Mouse (Mus musculus) cerebellum, adult 9-10 months (tissue): ENCODE data around the gene Ece1.
"Not testable (repeated sequence)": the region's sequence is repeated elsewhere in the genome, so short reads cannot be mapped to it uniquely, and the experiment has no call there.

Source experiments
- DNase-seq: peaks from one replicate; pipeline ENCODE4 v3.0.0; 2022

Gene Ece1

DNA sequence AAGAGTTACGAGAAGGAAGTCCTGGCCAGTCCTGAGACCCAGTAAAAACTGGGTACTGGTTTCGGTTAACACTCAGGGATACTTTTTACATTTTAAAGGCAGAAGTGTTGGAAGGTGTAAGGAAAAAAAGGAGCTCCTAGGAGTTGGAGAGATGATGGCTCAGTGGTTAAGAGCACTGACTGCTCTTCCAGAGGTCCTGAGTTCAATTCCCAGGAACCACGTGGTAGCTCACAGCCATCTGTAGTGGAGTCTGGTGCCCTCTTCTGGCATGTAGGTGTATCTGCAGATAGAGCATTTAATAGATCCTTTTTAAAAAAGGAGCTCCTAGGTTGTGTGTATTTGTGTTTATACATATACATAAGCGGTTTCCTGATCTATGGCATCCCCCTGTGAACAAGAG lies 83.3 kb downstream of the Ece1 start:
- DNase-seq: no peak

GRCm38 (mm10) chr4:137946419-137946818 lies 84.4 kb downstream of the Ece1 start:
- DNase-seq: no peak

GRCm38 (mm10) chr4:137952840-137953239 lies 90.8 kb downstream of the Ece1 start:
- DNase-seq: peak; percentile 85

- DNase-seq: no peak
Measured at GRCm38 (mm10) chr4:137954184-137954583, 92.1 kb downstream of the Ece1 start.

DNA sequence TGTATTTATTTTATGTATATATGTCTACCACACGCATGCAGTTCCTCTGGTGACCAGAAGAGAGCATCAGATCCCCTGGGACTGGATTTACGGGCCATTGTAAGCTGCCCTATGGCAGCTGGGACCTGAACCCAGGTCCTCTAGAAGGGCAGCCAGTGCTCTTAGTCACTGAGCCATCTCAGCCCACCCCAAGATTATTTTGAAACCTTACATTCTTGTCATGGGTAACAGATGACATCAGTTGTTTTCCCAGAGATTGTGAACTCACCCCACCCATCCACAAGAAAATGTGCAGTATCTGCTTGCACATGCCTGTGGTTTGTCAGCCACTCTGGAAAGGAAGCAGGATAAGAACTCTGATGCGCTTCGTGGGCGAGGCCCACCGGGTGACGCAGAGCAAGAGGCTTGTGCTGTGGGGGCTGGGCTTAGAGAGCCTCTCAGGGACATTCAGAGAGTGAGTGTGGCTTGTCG lies 92.9 kb downstream of the Ece1 start:
- no peak for DNase-seq

- DNase-seq: no peak
Measured at GRCm38 (mm10) chr4:137956260-137956659, 94.2 kb downstream of the Ece1 start.

DNA sequence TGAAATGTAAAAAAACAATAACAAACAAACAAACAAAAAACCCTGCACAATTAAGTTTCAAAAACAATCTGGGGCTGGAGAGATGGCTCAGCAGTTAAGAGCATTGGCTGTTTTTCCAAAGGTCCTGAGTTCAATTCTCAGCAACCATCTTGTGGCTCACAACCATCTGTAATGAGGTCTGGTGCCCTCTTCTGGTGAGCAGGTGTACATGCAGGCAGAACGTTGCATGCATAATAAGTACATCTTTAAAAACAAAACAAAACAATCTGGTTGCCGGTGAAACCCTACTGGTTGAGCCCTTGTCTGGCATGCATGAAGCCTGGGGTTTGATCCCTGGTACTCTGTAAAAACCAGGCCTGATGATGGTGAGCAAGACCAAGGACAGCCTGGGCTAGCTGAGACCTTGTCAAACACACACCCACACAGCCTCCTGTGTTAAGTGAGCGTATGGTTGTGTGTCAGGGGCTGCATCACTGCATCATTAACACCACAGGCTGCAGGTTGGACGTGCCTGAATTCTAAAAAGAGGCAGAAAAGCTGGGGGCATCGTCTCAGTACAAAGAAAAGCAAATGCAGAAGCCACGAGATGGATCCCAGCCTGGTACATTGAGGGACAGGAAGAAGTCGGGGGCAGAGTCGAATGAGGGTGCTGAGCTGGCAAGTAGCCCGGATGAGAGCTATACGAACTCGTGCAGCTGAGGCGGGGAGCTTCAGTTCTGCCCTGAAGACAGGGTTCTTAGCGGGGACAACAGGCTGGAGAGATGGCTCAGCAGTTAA lies 98.0 kb downstream of the Ece1 start:
- DNase-seq: no peak

GRCm38 (mm10) chr4:137960757-137961156 lies 98.7 kb downstream of the Ece1 start:
- no peak for DNase-seq

DNA sequence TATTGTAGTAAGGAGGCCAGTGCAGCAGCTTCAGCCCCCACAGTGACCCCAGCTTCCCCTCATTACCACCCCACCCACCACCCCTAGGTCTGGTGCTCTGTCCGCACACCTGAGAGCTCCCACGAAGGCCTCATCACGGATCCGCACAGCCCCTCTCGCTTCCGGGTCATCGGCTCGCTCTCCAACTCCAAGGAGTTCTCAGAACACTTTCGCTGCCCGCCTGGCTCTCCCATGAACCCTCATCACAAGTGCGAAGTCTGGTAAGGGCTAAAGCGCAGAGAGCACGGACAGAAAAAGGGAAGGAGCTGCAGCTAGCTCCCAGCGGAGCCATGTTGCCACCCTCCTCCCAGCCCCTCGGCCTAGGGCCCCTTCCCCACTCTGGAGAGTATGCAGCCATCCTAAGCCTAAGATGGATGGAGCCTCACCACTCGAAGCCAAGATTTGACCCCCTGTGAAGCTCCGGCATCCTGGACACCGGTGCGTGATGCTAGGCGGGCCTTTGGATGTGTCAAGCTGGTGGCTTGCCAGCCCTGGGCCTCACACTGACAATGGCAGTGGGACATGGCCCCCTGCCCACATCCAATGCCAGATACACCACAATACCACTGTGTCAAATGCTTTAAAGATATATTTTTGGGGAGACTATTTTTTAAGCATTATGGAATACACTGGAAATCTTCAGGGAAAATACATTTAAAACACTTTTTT lies 100.8 kb downstream of the Ece1 start:
- DNase-seq: no peak

DNA sequence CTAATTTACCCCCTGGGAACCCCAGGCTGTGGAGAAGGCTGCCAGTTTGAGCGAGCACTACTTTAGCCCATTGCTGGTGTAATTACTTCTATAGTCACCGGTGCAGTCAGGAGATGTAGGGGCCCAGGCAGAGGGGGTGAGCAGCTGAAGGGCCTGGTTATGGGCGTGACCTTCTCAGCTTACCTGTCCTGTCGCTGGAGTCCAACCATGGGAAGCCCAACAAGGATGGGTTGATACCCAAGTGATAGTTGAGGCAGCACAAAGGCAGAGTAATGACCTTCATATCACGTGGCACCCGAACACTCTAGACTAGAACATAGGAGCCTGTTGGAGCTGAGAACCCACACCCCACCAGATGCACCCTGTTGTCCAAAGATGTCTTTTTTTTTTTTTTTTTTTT lies 101.4 kb downstream of the Ece1 start:
- DNase-seq: no peak

DNA sequence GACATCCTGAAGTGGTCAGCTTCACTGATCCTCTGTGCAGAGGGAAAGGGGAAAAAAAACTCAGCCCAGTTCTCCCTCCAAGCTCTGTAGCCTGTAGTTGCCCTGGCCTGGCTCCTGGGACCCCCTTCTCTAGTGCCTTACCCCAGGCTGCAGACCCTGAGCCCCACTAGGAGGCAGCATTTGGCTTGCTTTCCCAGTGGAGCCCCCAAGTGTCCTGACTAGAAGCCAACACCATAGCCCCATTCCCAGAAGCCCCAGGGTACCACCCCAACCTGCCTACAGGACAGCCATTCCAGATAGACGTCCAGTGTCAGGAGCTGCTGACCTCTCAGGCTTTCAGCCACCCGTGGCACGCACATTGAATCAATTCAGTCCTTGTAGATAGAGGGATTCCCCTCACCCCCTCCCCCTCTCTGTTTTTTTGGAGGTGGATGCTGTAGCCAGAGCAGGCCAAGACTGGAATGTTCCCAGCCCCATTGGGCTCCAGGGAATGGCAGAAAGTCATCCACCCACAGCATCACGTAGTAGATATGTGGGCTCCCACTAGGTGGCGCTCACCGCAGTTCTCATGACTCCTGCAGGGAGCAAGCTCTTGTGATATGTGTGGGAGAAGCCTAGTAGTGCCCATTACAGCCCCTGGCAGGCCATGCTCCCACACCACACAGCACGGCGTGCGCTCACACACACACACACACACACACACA lies 102.0 kb downstream of the Ece1 start:
- DNase-seq: peak; percentile 89

- no peak for DNase-seq
Measured at GRCm38 (mm10) chr4:137964585-137964930, 102.5 kb downstream of the Ece1 start.

GRCm38 (mm10) chr4:137968203-137968602 lies 106.2 kb downstream of the Ece1 start:
- DNase-seq: peak; percentile 87

DNA sequence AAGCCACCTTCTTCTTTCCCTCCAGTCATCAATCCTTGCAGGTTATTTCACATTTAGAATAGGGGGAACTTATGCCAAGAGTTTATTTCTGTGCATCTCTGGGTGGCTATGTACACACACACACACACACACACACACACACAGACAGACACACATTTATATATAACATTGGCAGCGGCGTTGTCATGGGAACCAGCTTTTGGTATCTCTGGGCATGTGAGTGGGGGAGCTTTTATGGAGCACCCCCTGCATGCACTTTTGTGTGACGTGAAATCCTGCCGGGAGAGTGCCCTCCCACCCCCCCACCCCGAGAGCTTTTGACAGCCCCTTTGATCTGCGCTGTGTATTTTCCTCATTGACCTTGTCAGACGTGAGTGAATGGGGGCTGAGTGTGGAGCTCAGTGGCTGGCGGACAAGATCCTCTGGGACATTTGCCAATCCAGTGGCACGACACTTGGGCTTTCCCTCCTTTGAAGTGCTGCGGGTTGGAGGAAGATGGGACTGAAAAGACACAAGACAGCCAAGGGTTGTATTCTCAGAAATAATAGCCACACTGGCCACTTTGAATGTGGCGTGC lies 108.7 kb downstream of the Ece1 start:
- DNase-seq: not testable (repeated sequence)

DNA sequence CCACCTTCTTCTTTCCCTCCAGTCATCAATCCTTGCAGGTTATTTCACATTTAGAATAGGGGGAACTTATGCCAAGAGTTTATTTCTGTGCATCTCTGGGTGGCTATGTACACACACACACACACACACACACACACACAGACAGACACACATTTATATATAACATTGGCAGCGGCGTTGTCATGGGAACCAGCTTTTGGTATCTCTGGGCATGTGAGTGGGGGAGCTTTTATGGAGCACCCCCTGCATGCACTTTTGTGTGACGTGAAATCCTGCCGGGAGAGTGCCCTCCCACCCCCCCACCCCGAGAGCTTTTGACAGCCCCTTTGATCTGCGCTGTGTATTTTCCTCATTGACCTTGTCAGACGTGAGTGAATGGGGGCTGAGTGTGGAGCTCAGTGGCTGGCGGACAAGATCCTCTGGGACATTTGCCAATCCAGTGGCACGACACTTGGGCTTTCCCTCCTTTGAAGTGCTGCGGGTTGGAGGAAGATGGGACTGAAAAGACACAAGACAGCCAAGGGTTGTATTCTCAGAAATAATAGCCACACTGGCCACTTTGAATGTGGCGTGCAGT lies 112.9 kb downstream of the Ece1 start:
- DNase-seq: not testable (repeated sequence)

- not testable (repeated sequence) for DNase-seq
Measured at GRCm38 (mm10) chr4:137979066-137979644, 117.1 kb downstream of the Ece1 start.

GRCm38 (mm10) chr4:137982869-137983268 lies 120.8 kb downstream of the Ece1 start:
- DNase-seq: no peak

- no peak for DNase-seq
Measured at GRCm38 (mm10) chr4:137984212-137984611, 122.2 kb downstream of the Ece1 start.

- no peak for DNase-seq
Measured at GRCm38 (mm10) chr4:137984746-137985145, 122.7 kb downstream of the Ece1 start.

- DNase-seq: no peak
Measured at GRCm38 (mm10) chr4:137989426-137989825, 127.4 kb downstream of the Ece1 start.

DNA sequence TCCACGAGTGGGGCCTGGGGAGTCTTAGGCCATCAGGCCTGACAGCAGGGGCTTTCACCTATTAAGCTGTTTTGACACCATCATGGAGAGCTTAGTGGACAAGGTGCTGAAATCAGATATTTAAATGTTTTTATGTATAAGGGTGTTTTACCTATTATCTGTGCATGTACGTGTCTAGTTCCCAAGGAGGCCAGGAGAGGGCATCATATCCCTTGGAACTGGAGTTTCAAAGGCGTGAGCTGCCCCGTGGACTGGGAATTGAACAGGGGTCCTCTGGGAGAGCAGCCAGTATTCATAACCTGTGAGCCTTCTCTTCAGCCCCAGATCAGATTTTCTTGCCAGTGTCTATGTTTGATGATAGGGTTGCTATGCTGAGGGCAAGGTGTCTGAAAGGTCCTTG lies 128.4 kb downstream of the Ece1 start:
- DNase-seq: no peak

DNA sequence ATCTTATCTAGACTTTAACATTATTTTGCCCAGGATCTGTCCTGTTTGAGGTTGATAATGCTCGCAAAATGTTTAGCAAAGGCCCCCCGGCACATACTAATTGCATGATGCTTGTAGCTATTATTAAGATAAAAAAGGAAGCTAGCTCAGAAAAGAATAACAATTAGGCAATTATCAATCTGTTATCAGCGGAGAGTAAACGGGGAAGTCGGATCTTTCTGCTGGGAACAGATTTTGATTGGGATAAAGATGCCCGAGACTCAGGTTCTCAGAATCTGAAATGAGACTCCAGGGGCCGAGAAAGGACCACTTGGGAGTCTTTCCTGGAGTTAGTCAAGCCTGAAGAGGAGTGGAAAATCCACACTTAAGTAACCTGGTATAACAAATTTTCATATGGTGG lies 129.2 kb downstream of the Ece1 start:
- DNase-seq: no peak

- no peak for DNase-seq
Measured at GRCm38 (mm10) chr4:137992890-137993289, 130.9 kb downstream of the Ece1 start, which contains the start of gene Eif4g3. TSS of gene Eif4g3 (plus strand) at chr4:137993022.
